Mouse (Mus musculus): ENCODE results near the gene Tnfaip2.

The Tnfaip2 gene

DNA sequence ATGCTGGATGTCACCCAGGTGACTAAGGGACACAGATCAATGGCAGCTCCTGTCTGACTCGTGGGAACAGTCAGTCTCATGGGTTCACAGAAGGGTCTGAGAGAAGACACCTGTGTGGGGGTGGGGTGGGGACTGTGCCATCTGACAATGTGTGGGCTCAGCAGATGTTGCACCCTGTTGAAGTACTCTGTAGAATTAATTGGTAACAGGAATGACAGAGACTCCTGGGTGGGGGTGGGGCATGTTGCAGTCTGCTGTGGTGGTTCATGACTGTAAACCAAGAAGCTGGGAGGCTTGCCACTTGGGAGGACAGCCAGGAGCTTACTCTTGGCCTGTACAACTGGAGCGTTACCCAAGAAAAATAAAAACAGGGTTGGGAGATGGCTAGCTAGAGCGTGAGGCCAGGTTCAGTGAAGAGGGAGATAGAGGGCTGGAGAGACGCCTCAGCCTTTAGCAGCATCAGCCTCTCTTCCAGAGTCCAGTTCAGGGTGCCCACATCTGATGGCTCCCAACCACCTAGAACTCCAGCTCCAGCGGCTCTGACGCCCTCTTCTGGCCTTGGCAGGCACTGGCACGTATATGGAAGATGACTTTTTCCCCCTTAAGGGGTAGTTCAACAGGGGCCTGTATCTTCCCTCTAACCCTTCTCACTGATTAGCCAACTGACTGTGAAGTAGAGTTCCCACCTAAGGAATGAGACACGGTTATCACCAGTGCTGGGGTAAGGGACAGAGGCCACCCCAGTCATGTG, 32.8 kb downstream of the Tnfaip2 start:
- DNase-seq (ENCODE audit: low spot score in 2 of 2): peak; percentile 30 to 54

DNA sequence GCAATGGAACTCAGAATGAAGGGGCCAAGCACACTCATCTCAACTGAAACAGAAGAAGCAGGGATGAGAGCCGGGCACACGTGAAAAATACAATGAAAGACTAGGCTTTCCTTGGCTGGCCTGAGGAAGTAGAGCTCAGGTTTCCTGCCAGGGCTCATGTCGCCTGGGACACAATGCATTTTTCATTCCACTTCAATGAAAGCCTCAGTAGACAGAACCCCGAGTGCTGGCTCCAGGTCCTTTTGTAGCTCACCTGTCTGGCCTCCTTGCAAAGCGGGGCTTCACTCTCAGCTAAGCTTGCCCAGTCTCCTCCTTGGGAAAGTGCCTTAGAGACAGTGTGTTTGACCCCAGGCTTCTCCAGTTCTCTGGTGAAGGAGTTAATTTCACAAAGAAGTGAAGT, 36.7 kb downstream of the Tnfaip2 start:
- no peak for DNase-seq (ENCODE audit: low spot score in 2 of 2)

DNA sequence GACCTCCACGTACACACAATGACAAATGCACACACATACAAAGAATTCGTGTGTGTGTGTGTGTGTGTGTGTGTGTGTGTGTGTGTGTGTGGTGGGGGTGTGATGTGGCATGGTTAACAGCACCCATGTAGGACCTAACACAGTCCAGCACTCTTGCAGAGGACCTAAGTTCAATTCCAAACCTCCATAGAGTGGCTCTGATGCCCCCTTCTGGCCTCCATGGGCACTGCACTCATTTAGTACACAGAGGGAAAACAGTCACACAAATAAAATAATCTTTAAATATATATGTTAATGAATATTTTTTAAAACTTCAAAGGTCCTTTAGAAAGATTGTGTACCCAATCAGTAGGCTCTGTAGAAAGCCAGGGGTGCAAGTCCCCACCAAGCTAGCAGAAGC, 37.6 kb downstream of the Tnfaip2 start:
- no peak for DNase-seq (ENCODE audit: low spot score in 2 of 2)

- no peak for DNase-seq (ENCODE audit: low spot score in 2 of 2)
These were observed 42.9 kb downstream of the Tnfaip2 start for GRCm38 (mm10) chr12:111485046-111485651.

DNA sequence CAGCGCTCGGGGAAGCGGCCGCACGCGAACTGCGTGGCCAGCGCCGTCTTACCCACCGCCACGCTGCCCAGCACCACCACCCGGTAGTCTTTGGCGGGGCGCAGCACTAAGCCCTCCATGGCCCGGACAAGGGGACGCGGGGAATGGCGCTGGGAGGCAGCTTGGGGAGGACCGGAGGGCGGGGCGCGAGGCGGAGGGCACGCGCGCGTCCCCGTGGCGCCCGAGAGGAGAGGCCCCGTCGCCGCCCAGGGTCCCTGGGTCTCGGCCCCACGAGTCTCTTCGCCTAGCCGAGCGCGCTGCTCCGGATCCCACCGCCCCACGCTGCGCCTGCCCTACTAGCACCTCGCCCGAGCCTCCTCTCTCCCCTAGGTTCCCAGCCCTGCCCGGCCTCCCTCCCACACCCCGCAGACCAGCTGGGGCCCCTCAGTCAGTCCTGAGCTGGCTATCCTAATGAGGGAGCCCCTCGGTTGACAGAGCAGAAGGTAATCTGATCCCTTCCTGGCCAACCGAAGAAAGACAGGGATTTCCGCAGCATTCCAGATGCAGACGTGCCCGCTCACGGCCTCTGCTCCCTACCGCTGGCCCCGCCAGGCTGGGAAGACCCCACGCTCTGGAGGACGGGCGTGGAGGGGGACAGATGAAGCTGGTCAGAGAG, 43.5 kb downstream of the Tnfaip2 start, which contains the start of gene Gm266:
Gene Gm266 (minus strand): TSS at position 172 of the 655 bp plus-strand sequence.
- no peak for DNase-seq (ENCODE audit: low spot score in 2 of 2)

DNA sequence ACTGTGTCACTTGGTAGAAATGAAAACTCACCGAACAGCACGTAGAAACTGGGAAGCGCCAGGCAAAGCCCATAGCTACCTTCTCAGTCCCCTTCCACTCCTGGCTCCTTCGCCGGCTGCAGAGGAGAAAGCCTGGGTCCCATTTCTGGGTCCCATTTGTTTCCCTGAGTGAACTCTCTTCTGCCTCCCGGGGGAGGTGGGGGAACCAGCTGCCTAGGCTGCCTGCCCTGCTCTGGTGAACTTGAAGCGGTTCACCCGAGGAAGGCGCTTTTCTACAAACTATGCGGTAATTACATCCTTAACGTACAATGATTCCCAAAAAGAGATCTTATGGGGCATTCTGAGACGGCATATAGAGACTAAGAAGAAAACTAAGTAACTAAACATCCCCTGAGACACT, 44.2 kb downstream of the Tnfaip2 start:
- no peak for DNase-seq (ENCODE audit: low spot score in 2 of 2)

GRCm38 (mm10) chr12:111489261-111489865, 47.1 kb downstream of the Tnfaip2 start:
- DNase-seq (ENCODE audit: low spot score in 2 of 2): no peak

- DNase-seq (ENCODE audit: low spot score in 2 of 2): no peak
These were observed 52.7 kb downstream of the Tnfaip2 start for GRCm38 (mm10) chr12:111494931-111495330.

DNA sequence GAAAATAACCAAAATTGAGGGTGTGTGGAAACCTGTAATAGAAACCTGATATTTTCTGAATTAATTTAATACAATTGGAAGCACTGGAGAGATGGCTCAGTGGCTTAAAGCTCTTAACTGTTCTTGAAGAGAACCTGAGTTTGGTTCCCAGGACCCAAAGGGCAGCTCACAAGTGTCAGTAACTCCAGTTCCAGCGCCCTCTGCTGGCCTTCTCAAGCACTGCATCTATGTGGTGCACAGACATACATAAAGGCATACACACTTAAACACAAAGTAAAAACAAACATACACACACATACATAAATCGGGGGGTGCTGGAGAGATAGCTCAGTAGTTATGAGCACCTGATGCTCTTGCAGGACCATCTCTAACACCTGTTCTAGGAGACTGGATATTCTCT, 54.8 kb downstream of the Tnfaip2 start:
- no peak for DNase-seq (ENCODE audit: low spot score in 2 of 2)

DNA sequence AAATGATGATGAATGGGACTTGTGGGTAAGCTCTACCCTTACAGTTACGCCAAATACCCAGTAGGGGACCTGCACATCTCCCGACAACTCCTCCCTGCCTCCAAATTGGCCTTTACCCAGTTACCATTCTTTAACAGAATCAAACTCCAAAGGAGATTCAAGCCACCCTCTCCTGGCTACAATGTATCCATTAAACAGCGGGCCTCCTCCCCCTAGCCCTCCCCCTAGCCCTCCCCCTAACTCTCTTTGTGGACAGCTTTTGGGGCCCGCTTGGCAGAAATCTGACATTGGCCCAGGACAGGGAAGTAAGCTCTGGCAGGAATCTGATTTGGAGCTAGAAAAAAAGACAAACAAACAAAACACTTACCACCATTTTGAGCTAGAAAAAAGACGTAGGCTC, 57.3 kb downstream of the Tnfaip2 start:
- no peak for DNase-seq (ENCODE audit: low spot score in 2 of 2)

DNA sequence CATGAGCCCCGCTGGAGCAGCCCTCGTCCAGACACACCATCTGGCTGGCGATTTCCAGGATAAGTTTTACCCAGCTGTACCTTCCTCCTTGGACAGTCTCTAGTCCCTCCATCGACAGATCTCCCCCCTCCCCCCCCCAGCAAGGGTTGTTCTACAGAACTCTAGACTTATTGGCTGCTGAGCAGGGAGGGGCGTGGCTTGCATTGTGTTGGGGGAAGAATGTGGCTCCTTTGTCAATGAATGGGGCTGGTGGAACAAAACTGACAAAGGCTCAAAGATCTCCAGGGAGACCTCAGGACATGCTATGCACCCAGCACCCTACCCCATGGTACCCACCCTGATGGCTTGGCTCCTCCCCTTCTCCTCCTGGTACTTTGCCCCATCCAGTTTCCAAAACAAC, 58.5 kb downstream of the Tnfaip2 start:
- DNase-seq (ENCODE audit: low spot score in 2 of 2): no peak

DNA sequence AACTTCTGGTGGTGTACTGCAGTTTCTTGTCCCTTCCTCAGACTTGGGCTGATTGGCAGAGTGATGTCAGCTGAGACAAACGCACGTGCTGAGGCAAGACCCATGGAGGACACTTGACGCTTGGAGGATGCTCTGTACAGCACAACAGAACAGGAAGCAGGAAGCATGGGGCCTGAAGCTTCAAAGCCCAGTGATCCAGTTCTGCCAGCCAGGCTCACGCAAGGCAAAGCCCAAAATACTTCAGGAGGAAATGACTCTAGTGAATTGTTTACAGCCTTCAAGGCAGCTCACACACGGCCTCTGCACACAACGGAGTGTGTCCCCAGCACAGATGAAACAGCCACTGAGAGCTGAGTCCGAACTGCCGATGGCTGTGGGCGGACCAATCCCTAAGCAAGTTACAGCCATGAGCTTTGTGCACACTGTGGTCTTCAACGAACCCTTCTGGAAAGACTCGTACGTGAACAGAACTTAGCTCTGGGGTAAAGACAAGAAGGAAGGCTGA, 60.8 kb downstream of the Tnfaip2 start:
- DNase-seq (ENCODE audit: low spot score in 2 of 2): no peak

DNA sequence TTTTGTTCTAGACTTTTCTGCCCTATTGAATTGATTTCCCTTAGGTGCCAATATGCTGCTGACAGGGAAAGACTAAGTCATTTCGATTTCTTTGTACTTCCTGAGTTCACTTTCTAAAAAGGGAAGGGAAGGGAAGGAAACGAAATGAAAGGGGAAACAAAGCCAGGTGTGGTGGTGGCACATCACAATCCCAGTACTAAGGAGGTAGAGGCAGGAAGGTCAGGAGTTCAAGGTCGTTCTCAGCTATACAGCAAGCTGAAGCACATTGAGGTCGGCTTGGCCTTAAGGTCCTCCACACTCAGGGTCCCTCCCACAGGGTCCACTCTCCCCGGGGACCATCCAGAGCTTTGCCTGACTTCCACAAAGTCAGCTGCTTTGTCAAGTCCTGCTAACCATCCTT, 61.3 kb downstream of the Tnfaip2 start:
- DNase-seq (ENCODE audit: low spot score in 2 of 2): no peak

Data from frontal cortex, postnatal 10 days (tissue).